Mouse (Mus musculus) lung, embryonic 16.5 days (tissue): Measurements from ENCODE around the gene Pheta1. TPM values are rescaled to one million over a fixed set of nuclear protein-coding genes. Genes with fewer than 3 reads are reported as not detected.

Experiments
- ATAC-seq: fragments of 200-750 bp; cut with Nextera tagmentation; 2 replicates; pipeline ENCODE4 v1.8.0; 2017; ENCODE audit warnings: low read depth, mild to moderate bottlenecking, moderate library complexity
- H3K27ac ChIP-seq: fragments of 300-500 bp; sonication (generic); 2 replicates; pipeline ENCODE4 v1.5.1; 2014; ENCODE audit warnings: mild to moderate bottlenecking, control low read depth, low read length
- H3K27me3 ChIP-seq: fragments of 300-500 bp; sonication (generic); 2 replicates; pipeline ENCODE4 v1.6.1; 2014; ENCODE audit warnings: low read depth, low read length, mixed read lengths; ENCODE audit not compliant: control insufficient read depth, insufficient read depth
- H3K36me3 ChIP-seq: fragments of 300-500 bp; sonication (generic); 2 replicates; pipeline ENCODE4 v1.6.1; 2014; ENCODE audit warnings: low read length; ENCODE audit not compliant: control insufficient read depth, insufficient read depth
- H3K4me1 ChIP-seq: fragments of 300-500 bp; sonication (generic); replicated peaks from 2 replicates; pipeline ENCODE4 v1.6.1; 2014; ENCODE audit warnings: low read length, mixed read lengths; ENCODE audit not compliant: control insufficient read depth, insufficient read depth
- H3K4me2 ChIP-seq: fragments of 300-500 bp; sonication (generic); 2 replicates; pipeline ENCODE4 v1.6.1; 2014; ENCODE audit warnings: low read depth, low read length, control low read depth
- H3K4me3 ChIP-seq: fragments of 300-500 bp; sonication (generic); 2 replicates; pipeline ENCODE4 v1.5.1; 2014; ENCODE audit warnings: mild to moderate bottlenecking, low read length, control low read depth
- H3K9ac ChIP-seq: fragments of 300-500 bp; sonication (generic); 2 replicates; pipeline ENCODE4 v1.6.1; 2014; ENCODE audit warnings: low read length, control low read depth
- H3K9me3 ChIP-seq: fragments of 300-500 bp; sonication (generic); 2 replicates; pipeline ENCODE4 v1.6.1; 2016; ENCODE audit warnings: low read length; ENCODE audit not compliant: control insufficient read depth
- WGBS: fragments of 180-500 bp; shearing (Covaris S2); extraction: QIAGEN DNeasy Blood & Tissue Kit; methylation state at CpG from one replicate; pipeline ENCODE4 v1.1.7; 2014; 5-methylcytosine and 5-hydroxymethylcytosine counted together
- polyA plus RNA-seq: library from polyadenylated mRNA; unstranded; fragments of >200 nt; fragmentation: Nextera tagmentation; extraction: Ambion mirVana; gene quantifications from 2 replicates; pipeline ENCODE4 v1.2.1, GENCODE M21; 2015

Pheta1 gene
- 23.0 and 23.2 TPM in 2 replicates for polyA plus RNA-seq

DNA sequence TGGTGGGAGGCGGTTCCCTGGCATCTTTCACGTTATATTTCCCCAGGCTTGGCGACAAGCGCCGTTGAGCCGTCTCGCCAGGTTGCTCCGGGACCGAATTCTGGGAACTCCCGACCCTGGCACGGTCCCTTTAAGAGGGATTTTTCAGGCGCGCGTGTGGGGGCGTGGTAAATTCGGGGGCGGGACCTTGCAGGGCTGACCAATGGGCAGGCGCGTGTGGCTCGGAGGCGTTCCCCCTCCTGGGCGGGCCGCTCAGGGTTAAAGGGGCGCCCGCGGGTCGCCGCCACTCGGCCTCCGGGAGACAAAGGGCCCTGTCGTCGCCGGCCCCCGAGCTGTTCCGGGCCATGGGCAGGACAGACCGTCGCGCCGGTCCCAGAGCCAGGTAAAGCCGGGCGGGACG lies at the start of gene Pheta1:
Gene Pheta1, plus strand, starts transcription at position 242 of the 400 bp plus-strand sequence.
- peak within 1 kb of the TSS; percentile 87 for H3K9ac ChIP-seq
- peak within 1 kb of the TSS; percentile 89 for H3K4me2 ChIP-seq
- under 1% methylated on average over 42 of the region's 42 CpGs for WGBS
- peak; percentile 96 for ATAC-seq
- H3K4me1 ChIP-seq, result peaks cover 19% of the 10 kb centered on the region
- H3K4me3 ChIP-seq, result peak within 1 kb of the TSS; percentile 88
- H3K27me3 ChIP-seq, result peaks cover 3% of the 10 kb centered on the region; the same call in 1 of the 2 replicates
- H3K36me3 ChIP-seq, result peaks cover 14% of the 10 kb centered on the region
- H3K27ac ChIP-seq, result peak within 1 kb of the TSS; percentile 72
- no peaks in the 10 kb centered on the region for H3K9me3 ChIP-seq

DNA sequence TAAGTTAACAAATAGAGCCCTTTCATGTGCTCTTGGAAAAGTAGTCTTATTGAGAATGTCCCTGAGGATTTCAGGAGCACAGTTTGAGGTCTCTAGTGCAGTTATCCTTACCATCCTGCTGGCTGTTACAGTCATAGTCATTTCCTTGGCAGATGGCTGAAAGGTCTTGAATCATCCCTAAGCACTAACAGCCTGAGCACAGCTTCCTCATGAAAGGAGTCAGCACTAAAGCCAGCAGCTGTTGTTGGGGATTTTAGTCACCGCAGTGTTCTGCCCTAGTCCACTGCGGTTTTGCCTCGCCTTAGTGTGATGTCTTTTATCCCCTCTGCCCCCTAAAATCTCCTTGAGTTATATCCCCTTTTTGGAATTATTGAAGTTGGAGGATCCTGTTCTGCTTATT lies 41.6 kb upstream of the Pheta1 start:
- Histone ChIP-seq H3K36me3 (peaks cover 33% of the 10 kb centered on the region), H3K27ac (no peak overlapping the region), H3K4me1 (peaks cover 7% of the 10 kb centered on the region), H3K27me3 (no peaks in the 10 kb centered on the region), H3K4me2 (no peak overlapping the region), H3K4me3 (no peak overlapping the region), H3K9me3 (no peaks in the 10 kb centered on the region), H3K9ac (no peak overlapping the region)
- 84% methylated on average over 3 of the region's 3 CpGs for WGBS
- no peak for ATAC-seq

DNA sequence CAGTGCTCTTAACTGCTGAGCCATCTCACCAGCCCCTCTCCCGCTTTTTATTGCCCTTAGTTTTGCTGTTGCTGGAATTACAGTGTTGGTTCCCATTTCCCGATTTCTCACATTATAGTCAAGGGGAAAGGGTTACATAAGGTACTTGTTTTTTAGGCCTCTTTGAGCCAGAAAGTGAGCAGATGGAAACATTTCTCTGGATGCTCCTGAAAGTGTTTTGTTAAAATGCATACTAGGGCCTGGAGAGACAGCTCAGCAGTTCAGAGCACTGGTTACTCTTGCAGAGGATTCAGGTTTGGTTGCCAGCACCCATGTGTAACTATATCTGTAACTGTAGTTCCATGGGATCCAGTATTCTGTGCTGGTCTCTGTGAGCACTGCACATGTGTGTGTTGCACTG lies 40.6 kb upstream of the Pheta1 start:
- ATAC-seq, result no peak
- peaks cover 29% of the 10 kb centered on the region for H3K36me3 ChIP-seq

DNA sequence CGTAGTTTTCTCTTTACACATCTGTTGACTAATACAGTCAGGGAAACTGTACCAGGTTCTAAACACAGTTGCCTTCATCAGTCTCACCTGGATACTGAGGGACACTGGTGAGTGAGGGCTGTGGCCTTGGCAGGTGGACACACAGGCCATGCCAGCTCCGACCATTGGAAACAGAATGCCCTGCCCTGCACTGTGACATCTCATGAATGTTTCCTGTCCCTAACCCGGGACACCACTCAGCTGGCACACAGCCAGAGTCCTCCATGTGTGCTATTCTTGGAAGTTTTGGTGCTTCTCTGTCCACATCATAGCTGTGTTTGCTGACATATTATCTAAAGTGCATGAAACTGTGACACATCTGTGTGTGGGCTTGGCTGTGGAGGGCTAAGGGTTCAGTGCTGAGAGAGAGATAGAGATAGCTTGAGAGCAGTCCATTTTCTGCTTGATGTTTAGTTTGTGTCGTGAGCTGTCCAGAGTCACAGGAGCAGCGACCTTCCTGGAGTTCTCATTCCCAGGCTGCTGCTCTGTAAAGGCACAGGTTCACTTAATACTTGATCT lies 39.0 kb upstream of the Pheta1 start:
- Histone ChIP-seq H3K27ac (no peak overlapping the region), H3K9me3 (no peaks in the 10 kb centered on the region), H3K4me1 (peaks cover 7% of the 10 kb centered on the region), H3K9ac (no peak overlapping the region), H3K36me3 (peaks cover 32% of the 10 kb centered on the region), H3K4me3 (no peak overlapping the region), H3K27me3 (no peaks in the 10 kb centered on the region), H3K4me2 (no peak overlapping the region)
- ATAC-seq, result peak; percentile 42; the same call in 1 of the 2 replicates
- WGBS, result 45% methylated on average over 5 of the region's 5 CpGs

More for the DNA sequence above, 40.6 kb upstream of the Pheta1 start:
- Histone ChIP-seq H3K27ac (no peak overlapping the region), H3K9me3 (no peaks in the 10 kb centered on the region), H3K4me1 (peaks cover 7% of the 10 kb centered on the region), H3K4me3 (no peak overlapping the region), H3K27me3 (no peaks in the 10 kb centered on the region), H3K4me2 (no peak overlapping the region), H3K9ac (no peak overlapping the region)
- WGBS, result 82% methylated on average over 2 of the region's 2 CpGs

DNA sequence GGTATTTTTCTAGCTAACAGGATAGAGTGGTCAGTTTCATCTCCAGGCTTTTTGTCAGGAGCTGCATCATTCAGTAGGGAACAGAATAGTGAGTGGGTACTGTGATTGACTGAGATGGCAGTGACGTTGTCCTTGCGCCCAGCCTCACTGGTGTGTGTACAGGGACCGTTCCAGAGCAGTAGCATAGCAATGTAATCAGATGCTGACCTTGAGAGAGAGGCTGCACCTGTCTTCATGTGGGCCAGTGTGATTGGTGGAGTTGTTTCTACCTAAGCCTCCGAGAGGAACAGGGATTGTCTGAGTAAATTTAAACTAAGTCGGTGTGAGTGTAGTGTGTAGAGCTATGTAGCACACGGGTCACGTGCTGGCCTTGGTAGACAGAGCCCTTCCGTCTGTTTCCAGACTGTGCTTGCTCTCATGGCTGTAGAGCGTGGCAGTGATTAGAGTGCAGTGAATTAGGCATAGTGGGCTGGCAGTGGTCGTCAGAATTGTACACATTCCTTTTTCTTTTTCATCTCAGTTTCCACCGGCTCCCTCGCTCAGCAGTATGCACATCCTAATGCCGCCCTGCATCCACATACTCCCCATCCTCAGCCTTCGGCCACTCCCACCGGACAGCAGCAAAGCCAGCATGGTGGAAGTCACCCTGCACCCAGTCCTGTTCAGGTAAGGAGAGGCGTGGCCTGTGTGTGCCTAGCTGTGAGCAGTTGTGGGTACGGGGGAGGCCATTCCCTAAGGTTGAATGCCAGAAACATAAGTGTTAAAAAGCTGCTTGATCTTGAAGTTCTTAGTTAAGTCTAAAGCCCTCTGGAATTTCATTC lies 38.2 kb upstream of the Pheta1 start:
- Histone ChIP-seq H3K4me1 (peaks cover 7% of the 10 kb centered on the region), H3K4me2 (no peak overlapping the region), H3K9me3 (no peaks in the 10 kb centered on the region), H3K36me3 (peaks cover 32% of the 10 kb centered on the region), H3K9ac (no peak overlapping the region), H3K4me3 (no peak overlapping the region), H3K27ac (no peak overlapping the region), H3K27me3 (no peaks in the 10 kb centered on the region)
- 86% methylated on average over 17 of the region's 17 CpGs for WGBS
- ATAC-seq, result no peak

DNA sequence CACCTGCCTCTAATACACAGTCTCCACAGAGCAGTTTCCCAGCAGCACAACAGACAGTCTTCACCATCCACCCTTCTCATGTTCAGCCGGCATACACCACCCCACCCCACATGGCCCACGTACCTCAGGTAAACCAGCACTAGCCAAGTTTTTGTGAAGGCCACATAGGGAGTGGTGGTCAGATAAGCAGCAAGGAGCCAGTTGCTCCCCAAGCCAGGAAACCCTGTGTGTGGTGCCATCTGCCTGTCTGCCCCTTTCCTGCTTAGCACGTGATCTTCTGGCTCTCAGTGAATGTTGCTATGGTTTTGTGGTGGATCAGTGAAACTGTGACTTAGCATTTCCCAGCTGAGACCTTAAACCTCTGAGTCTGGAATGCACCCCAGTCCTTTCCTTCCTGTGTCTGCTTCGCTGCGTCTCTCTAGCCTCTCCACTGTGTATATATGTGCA lies 37.3 kb upstream of the Pheta1 start:
- ATAC-seq, result no peak
- Histone ChIP-seq H3K27me3 (no peaks in the 10 kb centered on the region), H3K36me3 (peaks cover 38% of the 10 kb centered on the region), H3K9ac (no peak overlapping the region; the same call in 1 of the 2 replicates), H3K4me1 (peaks cover 7% of the 10 kb centered on the region), H3K4me3 (no peak overlapping the region), H3K4me2 (no peak overlapping the region), H3K9me3 (no peaks in the 10 kb centered on the region), H3K27ac (peak overlapping the region; percentile 13; the same call in 1 of the 2 replicates)
- WGBS, result 74% methylated on average over 5 of the region's 5 CpGs

DNA sequence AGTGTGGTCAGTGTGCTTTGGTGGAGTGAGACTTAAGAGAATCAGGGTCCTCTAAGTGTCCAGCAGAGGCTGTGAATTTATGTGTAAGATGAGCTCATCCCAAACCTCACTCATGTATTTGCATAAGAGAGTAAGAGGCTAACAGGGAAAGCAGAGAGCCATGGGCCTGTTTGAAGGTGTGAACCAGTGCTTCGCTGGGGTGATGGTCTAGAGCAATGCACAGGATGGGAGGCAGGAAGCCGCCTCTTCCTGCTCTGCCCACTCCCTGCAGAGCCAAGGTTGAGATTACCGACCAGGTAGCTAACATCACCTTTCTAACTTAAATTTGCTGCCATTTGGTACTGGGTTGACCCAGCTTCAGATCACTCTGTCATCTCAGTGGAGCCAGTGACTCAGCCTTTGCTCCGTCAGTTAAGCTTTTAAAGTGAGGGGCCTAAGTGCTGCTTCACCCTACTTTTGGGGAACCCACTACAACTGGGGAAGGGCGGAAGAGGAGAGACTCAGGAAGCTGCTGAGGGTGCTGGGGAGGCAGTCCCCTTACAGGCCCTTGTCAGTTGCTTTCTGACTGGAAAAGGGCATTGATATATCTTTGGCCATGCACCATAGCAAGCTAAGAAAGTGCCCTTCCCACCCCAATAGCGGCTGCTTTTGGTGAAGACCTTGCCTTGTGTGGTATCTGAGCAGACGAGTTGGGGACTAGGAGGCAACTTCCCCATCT lies 36.1 kb upstream of the Pheta1 start:
- Histone ChIP-seq H3K9me3 (no peaks in the 10 kb centered on the region), H3K4me3 (no peak overlapping the region), H3K9ac (no peak overlapping the region), H3K4me1 (peaks cover 7% of the 10 kb centered on the region), H3K36me3 (peaks cover 50% of the 10 kb centered on the region), H3K27me3 (no peaks in the 10 kb centered on the region), H3K4me2 (no peak overlapping the region), H3K27ac (no peak overlapping the region)
- 76% methylated on average over 7 of the region's 7 CpGs for WGBS
- ATAC-seq, result no peak

DNA sequence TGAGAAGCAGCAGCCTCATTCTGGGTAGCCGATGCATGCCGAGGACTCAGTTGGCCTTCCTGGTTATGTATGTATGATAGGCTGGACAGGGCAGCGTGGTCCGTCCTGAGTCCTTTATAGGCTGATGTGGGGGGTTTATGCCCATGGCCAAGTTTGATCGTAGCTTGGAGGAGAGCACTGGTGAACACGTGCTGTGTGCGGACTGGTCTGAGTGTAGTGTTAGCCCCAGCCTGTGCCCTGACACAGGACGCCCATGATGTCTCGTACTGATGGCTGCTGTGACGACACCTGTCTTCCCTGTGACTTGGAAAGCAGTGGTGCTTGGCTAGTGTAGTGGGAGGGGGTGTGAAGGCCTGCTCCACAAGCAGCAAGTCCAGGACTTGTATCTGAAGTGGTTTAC lies 35.0 kb upstream of the Pheta1 start:
- peaks cover 60% of the 10 kb centered on the region for H3K36me3 ChIP-seq
- 89% methylated on average over 10 of the region's 10 CpGs for WGBS
- no peak overlapping the region for H3K9ac ChIP-seq
- no peak overlapping the region for H3K4me2 ChIP-seq
- no peak for ATAC-seq
- H3K27me3 ChIP-seq, result no peaks in the 10 kb centered on the region
- no peak overlapping the region for H3K27ac ChIP-seq
- H3K4me3 ChIP-seq, result no peak overlapping the region
- H3K4me1 ChIP-seq, result peaks cover 7% of the 10 kb centered on the region
- H3K9me3 ChIP-seq, result no peaks in the 10 kb centered on the region

DNA sequence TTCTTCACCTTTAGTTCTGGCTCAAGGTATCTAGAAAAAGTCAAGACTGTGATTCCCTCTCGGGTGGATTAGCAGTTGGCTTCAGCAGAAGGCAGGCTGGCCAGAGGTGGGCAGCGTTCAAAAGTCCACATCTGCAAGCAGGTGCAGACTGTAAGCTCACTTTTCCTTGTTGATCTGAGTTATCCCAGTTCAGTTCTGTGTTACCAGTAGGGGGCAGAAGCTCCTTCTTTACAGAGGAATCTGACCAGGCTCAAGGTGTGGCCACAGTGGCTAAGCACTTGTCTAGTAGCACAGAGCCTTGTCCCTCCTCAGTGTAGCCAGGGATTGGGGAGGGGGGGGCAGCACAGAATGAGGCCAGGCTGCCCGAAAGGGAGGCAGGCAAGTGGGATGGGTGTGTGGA lies 33.7 kb upstream of the Pheta1 start:
- ATAC-seq, result peak; percentile 53; the same call in 1 of the 2 replicates
- peaks cover 1% of the 10 kb centered on the region for H3K4me1 ChIP-seq
- WGBS, result 50% methylated on average over 3 of the region's 3 CpGs

More for the DNA sequence above, 33.7 kb upstream of the Pheta1 start:
- Histone ChIP-seq H3K36me3 (peaks cover 61% of the 10 kb centered on the region), H3K4me2 (no peak overlapping the region), H3K27ac (no peak overlapping the region), H3K27me3 (no peaks in the 10 kb centered on the region), H3K4me3 (no peak overlapping the region), H3K9me3 (no peaks in the 10 kb centered on the region), H3K9ac (no peak overlapping the region)
